Mouse (Mus musculus): ENCODE measurements at regions not wholly inside any gene's neighbourhood (a gene's known extent, or its start where the extent isn't known, plus 50 kb on each side); places are given as distances from the start of the nearest gene placed in this dataset.

DNA sequence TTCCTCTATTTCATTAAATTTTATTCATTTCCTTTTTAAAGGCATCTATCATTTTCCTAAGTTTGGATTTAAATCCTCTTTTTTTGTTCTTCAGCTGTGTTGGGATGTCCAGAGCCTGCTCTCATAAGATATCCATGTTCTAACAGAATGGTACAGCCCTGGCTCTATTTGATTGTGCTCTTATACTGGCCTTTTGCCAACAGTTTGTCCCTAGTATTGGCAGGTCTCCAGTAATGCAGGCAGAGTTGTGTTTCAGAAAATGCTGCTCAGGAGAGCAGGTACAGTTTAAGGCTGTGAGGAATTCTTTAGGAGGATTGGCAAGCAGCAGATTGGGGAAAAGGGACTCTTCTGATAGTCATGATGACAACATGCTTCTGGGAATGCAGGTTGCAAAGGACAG is 797.1 kb upstream of the Slit2 start:
- DNase-seq (ENCODE audit: extremely low spot score, low read depth, low spot score): no peak

DNA sequence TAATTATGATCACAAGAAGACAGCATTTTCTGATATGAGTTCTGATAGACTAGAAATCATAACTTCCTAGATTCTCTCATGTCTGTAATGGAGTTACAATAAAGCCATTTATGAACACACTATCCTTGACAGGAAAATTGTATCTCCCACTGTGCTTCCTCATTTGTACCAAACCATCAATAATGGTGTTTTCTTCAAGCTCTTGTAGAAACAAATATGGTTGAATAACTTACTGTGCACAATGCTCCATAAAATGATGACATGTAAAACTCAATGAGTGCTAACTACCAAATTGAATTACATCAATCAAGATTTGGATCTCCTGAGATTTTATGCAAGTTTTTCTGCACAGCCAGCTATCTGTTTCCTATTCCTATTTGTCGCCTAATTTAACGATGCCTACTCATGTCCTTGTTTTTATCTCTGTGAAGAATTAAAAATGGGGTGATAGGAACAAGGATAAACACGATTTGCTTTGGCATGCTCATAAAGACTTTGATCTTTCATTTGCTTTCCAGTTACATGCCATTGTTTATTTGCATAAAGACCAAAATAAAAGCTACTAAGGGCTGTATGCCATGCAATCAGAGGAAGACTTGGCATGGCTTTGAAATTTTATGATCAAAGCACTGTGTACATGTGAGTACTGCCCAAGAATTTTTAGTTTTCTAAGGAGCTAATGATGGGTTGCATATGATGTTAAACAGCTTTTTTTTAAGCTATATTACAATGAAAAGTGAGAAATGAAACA is 780.6 kb upstream of the Slit2 start:
- DNase-seq (ENCODE audit: extremely low spot score, low read depth, low spot score): no peak

DNA sequence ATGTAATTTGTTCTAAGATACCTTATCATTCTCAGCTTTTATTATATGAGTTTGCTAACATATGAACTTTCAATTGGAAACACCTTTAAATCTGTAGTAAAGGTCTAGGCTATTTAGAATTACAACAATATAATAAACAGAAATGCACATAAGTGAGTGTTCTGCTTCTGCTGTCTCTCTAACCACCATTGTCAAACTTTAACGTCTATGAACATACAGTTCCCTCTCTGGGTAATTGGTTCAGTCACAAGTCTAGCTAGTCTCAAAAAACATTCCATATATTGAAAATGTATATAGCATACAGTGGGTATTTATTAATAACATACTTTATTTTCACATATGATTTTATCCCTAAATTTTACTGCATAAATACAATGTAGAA is 780.0 kb upstream of the Slit2 start:
- no peak for DNase-seq (ENCODE audit: extremely low spot score, low read depth, low spot score)

DNA sequence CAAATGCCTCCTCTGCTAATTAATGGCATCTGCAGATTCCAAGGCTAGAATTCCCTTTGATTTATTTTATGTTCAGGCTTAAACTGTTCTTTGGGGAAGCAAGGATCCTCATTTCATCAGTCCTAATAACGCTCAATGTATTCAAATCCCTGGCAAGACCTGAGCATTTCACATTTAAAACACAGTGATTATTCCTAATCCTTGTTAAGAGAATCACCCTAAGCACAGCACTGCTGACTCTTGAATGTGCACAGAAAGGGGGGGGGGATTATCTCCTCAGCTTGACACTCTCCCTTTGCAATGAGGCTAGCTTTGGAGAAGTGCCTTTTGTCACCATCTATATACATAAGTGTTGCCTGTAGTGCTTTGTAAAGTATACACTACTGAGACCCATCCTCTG is 772.4 kb upstream of the Slit2 start:
- DNase-seq (ENCODE audit: extremely low spot score, low read depth, low spot score): no peak

DNA sequence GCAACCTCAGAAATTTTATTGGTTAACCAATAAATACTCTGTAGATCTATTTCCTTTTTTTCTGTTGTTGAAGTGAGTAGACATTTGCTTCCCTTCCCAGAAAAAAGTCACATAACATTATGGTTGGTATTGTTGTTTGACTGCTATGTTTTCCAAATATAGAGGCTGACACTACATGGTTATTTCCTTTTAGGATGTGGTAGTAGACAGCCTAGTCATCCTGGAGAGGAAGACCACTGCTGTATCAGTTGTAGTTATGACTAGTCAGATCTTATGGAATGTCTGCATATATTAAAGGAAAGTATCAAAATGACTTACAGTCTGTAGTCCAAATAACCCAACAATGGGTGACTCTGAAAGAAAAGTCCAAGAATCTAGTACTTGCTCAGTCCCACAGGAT is 767.5 kb upstream of the Slit2 start:
- DNase-seq (ENCODE audit: extremely low spot score, low read depth, low spot score): no peak

DNA sequence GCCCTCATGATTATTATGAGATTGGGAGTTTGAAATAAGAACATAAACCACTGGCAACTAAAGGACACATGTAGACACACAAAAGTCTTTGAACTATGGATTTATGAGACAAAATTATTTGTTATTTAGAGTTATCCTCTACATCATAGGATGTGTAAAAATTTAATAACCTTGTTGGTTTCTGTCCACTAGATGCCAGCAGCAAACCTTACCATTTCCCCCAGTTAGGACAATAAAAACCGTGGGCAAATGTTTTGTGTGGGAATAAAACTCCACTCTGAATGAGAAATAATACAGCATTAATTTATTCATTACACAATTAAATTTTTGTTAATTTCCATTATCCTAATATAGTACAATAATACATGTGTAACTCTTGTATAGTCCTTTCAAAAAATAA is 757.7 kb upstream of the Slit2 start:
- no peak for DNase-seq (ENCODE audit: extremely low spot score, low read depth, low spot score)

DNA sequence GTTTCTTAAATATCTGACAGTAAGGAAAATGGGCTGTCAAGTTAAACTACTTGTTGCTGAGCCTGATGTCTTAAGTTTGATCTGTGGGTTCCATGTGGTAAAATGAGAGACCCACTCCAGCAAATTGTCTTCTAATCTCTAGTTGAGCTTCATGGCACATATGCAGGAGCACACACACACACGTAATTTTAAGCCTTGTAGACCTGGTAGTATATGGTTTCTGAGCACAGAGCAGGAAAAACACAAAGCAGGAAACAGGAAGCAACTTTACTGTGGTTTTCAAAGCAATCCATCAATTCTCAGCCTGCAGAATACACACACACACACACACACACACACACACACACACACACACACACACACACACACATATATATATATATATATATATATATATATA is 746.8 kb upstream of the Slit2 start:
- no peak for DNase-seq (ENCODE audit: extremely low spot score, low read depth, low spot score)

DNA sequence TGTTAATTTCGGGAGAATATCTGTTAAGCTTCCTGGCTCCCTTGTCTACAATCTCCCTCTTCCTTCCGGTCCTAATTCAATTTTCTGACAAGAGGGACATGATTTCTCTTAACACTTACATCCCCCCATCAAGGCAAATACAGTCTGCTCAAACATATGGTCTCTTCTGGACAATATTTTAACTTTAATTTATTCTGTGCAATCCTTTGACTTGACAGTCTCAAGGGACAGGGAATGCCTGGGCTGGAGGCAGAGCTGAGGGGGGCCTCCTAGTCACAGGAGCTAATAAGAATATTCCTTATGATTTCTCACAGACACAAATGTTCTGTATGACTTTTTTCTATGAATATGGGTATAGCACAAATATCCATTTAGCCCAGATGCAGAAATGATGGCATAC is 742.9 kb upstream of the Slit2 start:
- DNase-seq (ENCODE audit: extremely low spot score, low read depth, low spot score): no peak

DNA sequence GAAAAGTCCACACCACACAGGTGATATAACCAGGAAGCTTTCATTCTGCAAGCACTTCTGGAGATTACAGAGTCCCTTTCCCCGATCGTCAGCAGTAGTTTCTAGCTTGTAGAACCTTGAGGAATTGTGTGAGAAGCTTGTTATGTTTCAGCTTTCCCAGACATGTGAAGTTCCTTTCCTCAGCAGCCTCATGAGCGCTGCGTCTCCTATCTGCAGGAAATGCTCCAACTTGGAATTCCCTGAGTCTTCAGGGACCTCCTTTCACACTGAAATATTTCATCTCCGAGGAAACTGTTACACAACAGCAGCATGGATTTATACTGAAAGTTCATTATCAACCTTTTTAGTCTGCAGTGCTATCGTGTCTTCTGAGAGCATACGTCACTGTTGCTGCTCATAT is 742.4 kb upstream of the Slit2 start:
- no peak for DNase-seq (ENCODE audit: extremely low spot score, low read depth, low spot score)

DNA sequence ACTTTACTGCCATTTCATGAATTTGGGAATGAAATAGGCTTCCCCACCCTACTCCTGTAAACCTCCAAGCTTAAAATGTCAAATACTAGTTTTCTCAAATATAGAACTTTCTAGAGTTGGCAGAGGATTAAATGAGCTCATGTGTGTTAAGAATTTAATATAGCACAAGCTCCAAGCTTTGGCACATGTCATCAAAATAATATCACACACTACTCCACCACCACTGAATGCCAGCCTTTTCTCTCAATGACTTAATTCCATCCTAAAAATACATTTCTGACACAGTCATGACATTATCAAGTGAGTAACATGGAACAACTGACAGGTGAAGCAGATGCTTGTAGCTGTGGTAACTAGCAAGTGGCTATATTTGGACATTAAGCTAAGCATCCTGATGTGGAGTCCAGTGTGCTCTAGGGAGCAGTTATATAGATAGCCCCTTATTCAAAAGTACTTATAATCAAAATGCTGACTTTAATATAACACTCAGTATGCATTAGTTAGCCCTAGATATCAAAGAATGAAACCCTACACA is 728.0 kb upstream of the Slit2 start:
- no peak for DNase-seq (ENCODE audit: extremely low spot score, low read depth, low spot score)

DNA sequence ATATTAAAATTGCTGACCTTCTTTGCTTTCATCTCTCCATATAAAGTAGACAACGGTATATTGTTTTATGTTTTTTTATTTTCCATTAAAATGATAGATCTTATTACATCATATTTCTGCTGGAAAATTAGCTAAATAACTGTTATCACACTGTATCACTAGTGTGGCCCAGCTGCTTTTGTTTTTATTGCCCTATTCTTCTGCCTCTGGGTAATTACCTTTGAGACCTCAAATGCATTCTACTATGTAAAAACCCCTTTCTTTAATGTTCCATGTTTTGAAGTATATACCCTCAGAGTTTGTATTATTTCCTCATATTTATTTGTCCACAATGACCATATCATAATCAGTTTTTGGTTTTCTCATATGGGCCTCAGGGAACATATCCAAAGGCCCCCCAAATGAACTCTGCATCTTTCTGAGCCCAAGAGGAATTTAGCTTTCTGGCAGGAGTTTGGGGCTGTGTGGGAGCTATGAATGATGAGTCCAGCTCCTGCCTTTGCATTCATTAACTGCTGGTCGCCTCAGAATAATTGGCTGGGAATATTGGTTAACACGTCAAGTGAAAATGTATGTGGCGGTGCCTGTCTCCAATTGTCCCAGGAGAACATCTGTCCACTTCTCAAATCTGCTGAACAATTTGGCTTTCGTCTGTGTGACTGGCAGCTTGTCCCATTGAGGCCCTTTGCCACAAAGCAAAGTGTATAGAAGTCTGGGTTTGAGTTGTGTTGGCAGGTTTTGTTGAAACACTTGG is 721.1 kb upstream of the Slit2 start:
- DNase-seq (ENCODE audit: extremely low spot score, low read depth, low spot score): no peak

DNA sequence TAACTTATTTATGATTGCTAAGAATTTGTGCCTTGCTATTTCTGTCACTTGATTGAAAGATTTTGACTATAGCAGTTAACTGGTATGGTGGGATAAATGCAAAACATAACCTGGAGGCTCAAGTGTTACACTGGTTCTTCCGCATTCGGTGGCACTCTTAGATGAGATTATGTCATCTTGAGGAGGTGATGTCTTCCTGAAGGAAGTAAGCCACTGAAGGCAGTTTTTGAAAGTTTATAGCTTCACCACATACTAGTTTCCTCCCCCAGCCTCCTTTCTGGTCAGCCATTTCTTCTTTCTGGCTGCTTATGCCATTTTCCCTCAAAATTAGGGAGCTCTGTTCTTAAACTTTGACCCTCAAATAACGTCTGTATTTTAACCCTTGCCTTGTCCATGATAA is 710.3 kb upstream of the Slit2 start:
- DNase-seq (ENCODE audit: extremely low spot score, low read depth, low spot score): no peak

DNA sequence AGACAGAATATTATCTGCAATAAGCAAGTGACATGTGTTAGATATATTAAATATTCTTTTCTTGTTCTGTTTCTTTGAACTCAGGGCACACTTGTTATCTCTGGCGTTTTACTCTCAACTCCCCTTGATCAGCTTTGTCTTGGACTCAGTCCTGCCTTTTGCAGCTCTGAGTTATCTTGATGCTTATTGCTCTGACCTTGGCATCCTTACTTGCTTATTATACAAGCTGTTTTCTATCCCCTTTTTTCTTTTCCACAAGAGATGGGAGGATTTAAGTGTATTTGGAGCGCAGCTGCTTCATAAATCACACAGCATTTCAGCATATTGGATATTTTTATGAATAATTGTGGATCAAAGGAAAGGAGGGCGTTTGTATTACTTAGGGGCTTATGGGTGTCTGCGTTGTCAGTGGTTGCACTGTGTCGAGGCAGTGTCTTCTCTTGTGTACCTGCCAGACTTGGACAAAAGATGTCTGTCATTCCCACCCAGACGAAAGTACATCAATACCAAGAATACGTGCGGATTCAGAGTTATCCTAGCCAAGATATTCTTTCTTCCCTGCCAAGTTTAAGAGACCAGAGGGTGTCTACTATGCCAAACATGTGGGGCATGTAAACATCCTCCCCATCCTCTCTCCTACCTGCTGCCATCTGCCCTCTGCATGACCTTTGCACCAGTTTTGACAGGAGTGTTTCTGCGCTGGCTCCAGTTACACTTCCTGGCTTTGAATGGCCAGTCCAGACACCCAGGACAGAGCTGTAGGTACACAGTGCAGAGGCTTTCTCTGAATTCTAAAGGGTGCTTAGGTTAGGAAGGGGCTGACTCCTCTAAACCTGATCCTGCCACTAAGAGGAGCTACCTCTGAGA is 709.3 kb upstream of the Slit2 start:
- no peak for DNase-seq (ENCODE audit: extremely low spot score, low read depth, low spot score)

DNA sequence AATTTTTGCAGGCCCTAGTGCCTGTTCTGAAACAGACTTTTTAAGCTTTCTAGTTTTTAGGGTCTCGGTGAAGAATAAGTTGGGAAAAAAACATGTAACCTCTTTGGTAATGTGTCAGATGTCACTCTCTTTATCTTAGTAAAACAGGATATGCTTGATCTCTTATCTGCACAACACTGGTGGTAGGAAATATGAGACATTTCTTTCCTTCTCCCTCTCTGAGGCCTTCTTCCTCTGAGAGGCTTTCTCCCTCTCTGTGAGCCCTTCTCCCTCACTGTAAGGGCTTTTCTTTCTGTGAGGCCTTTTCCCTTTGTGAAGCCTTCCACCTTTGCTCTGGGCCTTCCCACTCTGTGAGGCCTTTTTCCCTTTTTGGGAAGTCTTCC is 708.7 kb upstream of the Slit2 start:
- DNase-seq (ENCODE audit: extremely low spot score, low read depth, low spot score): no peak

DNA sequence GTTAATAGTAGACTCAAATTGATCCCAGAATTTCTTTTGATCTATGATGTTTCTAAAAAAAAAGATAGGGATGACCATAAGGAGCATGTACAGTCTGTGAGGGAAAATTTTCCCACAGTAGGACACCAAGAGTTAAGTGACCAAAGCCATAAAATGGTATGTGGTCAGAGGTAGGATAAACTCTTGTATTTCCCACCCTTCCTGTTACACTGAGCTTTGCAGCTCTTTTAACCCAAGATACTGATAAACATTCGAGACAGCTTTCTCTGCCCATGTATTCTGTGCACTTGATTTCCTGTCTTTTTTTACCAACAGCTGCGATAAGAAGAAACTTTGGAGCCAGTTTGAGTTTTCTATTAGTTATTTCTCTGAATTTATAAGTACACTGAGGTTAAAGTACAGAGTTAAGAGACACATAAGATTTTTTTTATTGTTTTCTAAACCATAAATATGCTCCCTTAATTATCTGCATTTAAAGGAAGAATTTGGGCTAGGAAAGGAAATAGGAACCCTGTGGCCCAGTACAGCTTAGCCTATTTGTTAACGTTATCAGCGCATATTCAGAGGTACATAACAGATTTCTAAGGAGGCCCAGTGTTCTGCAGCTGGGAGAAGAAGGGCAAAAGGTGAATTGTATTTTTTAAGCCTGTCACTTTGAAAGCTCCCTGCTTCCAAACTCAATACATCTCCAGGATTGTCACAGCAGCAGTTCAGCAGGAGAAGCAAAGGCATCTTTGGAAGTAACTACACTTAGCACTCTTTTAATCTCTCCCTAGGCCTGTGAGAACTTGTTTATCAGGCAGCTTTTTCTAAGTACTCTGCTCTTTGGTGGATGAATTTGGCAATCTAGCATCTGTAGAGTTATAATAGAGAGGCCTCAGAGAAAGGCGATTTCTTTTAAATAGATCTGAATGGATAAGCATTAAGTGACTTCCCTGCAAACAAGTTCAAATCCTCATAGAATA is 706.4 kb upstream of the Slit2 start:
- DNase-seq (ENCODE audit: extremely low spot score, low read depth, low spot score): no peak

DNA sequence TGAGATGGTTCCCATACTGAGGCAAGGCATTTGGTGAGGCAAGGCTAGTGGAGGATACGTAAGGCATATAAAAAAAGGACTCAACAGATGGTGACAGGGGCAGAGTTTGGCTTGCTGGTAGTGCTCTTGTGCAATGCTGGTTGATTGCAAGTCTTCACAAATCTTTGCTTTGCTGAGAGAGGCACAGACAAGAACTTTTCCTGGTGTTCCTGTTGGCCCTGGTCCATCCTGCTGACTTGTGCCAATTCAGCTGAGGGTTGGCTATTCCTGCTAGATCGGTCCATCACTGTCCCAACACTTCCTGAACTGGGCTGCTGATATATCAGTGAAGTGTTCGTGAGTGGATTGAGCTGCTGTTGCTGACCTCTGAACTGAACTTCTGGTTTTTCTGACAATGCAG is 703.3 kb upstream of the Slit2 start:
- DNase-seq (ENCODE audit: extremely low spot score, low read depth, low spot score): no peak

DNA sequence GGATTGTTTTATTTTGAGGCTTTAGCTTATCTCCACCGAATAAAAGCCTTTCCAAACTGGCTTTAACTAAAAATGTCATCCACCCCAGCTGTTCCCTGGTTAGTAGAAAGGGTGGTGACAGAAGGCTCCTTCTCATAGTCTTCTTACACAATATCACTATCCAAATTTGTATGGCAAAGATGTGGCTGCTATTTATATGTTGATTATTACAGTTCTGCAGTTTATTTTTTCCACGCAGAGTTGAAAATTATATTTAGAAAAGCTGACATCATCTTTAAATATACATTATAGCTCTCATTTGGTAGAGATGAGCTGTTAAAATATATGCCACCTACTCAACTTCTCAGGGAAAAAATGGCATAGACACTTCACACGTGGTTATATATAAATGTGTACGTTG is 683.3 kb upstream of the Slit2 start:
- DNase-seq (ENCODE audit: extremely low spot score, low read depth, low spot score): no peak

DNA sequence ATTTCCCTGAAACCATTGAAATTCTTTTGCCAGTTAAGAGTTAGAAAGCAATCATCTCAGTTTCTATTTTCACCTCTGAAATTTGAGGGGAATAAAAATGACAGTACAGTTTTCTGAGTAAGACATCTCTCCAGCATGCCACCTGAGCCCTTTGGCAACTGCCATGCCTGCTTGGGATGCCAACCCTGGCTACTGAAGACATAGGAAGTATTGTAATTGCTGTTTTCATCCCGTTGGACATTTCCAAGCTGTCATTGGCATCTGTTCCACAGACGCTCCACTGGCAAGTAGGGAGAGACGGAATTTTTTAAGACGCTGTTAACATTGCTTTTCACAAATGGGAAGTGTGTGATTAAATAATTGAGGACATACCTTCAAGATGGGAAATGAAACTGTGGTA is 665.4 kb upstream of the Slit2 start:
- no peak for DNase-seq (ENCODE audit: extremely low spot score, low read depth, low spot score)

DNA sequence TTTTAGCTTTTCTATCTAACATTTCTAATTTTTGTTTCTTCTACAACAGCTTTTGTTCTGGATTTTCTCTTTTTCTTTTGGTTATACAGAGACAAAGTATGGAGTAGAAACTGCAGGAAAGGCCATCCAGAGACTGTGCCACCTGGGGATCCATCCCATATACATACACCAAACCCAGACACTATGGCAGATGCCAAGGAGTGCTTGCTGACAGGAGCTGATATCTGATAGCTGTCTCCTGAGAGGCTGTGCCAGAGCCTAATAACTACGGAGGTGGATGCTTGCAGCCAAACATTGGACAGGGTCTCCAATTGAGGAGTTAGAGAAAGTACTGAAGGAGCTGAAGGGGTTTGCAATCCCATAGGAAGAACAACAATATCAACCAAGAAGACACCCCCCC is 664.8 kb upstream of the Slit2 start:
- no peak for DNase-seq (ENCODE audit: extremely low spot score, low read depth, low spot score)

DNA sequence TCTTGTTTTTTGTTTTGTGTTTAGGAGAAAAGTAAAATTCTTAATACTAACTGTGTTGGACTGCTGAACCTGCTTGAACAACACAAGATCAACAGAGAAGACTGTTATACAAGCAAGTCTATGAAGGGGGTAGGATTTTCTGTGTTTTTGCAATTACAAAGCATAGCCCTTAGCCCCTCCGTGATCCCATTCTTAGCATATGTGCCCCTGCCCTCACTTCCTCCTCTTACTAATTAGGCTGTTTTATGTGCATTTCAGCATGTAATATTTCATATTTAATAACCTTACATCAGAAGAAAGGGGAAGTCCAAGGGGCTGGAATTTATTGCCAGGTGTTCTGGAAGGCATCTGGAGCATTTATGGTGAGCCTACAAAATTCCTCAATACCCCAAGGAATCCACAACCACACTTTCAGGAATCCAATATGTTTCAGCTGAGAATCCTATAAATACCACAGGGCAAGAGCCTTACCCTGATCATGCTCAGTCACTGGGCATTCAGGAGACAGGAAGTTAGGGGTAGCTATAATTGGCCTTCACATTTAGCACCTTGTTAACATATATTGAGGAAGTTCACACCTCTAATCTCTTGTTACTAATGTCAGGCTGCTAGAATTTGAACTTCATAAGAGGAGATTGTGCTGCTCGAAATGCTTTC is 660.3 kb upstream of the Slit2 start:
- peak; percentile 69 for DNase-seq (ENCODE audit: extremely low spot score, low read depth, low spot score)

All from hindlimb bud, embryonic 11.5 days (tissue).